Mouse (Mus musculus): ENCODE results near the gene Mdc1.

Mdc1 gene

DNA sequence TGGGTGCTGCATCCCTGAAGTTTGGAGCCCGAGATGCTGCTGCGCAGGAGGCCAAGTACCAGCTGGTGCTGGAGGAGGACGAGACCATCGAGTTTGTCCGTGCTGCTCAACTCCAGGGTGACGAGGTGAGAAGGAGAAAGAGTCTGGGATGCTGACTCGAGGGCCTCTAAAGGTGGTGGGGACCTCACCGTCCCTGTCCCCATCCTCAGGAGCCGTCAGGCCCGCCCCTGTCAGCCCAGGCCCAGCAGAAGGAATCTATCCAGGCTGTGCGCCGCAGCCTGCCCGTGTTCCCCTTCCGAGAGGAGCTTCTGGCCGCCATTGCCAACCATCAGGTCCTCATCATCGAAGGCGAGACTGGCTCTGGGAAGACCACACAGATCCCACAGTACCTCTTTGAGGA is 41.6 kb downstream of the Mdc1 start:
- no peak for DNase-seq (ENCODE audit: low spot score in 2 of 2)

- DNase-seq (ENCODE audit: low spot score in 2 of 2): no peak
Observed at GRCm38 (mm10) chr17:35883777-35884176, 42.5 kb downstream of the Mdc1 start.

DNA sequence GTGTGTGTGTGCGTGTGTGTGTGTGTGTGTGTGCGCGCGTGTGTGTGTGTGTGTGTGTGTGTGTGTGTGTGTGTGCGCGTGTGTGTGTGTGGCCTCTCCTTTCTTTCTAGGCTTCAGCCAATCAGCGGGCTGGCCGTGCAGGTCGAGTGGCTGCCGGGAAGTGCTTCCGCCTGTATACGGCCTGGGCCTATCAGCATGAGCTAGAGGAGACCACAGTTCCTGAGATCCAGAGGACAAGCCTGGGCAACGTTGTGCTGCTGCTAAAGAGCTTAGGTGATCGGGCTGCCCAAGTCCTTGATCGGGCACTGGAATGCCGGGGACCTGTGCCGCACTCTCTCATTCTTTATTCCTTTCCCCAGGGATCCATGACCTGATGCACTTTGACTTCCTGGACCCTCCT is 46.4 kb downstream of the Mdc1 start:
- no peak for DNase-seq (ENCODE audit: low spot score in 2 of 2)

DNA sequence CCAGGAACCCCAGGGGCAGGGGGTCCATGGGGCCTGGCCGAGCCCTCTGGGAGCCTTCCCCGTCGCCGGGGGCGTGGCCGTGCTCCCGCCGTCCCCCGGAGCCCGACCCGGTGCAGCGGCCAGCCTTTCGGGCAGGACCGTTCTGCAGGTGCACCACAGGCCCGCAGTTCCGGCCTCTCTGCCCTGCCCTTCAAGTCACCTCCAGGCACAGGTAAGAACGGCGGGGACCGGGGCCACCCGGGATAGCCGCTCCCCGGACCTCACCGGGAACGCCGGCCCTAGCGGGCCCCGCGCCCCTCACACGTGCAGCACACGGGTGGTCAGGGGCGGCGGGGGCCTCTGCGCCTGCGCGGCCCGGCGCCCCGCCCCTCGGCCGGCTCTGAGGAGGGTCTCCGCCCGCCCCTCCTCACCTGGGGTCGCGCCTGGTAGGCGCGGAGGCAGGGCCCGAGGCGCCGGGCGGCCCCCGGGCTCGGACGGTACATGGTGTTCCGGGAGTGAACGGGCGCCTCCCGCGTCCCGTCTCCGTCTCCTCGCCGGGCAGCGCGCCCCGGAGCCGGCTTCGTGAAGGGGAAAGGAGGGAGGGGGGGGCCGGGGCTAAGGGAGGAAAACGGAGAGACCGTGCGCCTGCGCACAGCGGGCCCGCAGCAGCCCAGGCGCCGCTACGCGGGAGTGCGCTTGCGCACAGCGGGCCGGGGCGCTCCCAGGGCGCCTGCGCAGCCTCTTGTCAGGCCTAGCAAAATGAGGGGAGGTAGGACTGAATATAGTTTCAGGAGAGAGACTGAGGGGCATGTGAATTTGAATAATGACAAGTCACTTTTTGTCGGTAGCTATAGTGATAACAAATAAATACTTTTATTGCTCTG is 55.7 kb downstream of the Mdc1 start, which contains the start of gene 2310061I04Rik:
Gene 2310061I04Rik (minus strand): TSS at position 651 of the 863 bp plus-strand sequence.
- DNase-seq (ENCODE audit: low spot score in 2 of 2): peak; percentile 84 to 89

- DNase-seq (ENCODE audit: low spot score in 2 of 2): peak in 1 of 2 experiments; percentile 37
Observed at GRCm38 (mm10) chr17:35897644-35898573, 56.6 kb downstream of the Mdc1 start.

DNA sequence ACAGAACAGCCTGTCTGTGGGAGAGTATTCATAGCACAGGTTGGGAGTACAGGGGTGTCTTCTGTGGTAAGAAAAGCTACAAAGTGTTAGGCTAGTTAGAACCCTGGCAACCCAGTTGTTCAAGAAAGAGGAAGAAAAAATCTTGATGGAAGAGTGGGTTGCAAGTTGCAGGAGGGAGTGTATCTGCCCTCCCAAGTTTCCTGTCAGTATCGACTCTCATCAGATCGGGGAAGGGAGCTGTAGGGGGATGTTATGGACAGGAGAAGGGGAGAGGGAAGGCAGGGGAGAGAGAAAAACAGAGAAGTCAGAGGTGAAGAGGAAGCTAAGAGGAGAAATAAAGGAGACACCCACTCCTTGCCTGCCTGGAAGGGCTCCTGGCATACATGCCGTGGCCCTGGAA is 59.3 kb downstream of the Mdc1 start:
- no peak for DNase-seq (ENCODE audit: low spot score in 2 of 2)

- DNase-seq (ENCODE audit: low spot score in 2 of 2): no peak
Observed at GRCm38 (mm10) chr17:35903343-35903991, 62.2 kb downstream of the Mdc1 start.

DNA sequence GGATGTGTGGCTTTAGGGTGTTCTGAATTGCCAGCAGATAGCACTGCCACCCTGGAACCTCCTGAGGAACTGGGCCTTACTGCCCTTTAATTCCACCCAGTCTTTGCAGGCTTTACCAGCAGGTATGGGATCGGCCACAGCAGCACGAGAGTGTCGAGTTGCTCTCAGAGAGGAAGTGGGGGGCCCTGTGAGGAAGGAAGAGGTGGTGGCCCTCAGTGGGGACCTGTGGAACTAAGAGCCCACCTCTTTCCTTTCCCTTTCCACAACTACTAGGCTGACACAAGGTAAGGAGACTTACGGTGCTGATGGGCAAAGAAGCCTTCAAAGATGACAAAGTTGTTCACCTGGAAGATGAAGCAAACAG is 62.7 kb downstream of the Mdc1 start:
- no peak for DNase-seq (ENCODE audit: low spot score in 2 of 2)

- DNase-seq (ENCODE audit: low spot score in 2 of 2): no peak
Observed at GRCm38 (mm10) chr17:35905587-35905986, 64.3 kb downstream of the Mdc1 start.

- DNase-seq (ENCODE audit: low spot score in 2 of 2): no peak
Observed at GRCm38 (mm10) chr17:35907609-35908008, 66.3 kb downstream of the Mdc1 start.

Measured in right cerebral cortex, adult 2 months (tissue).